Mouse (Mus musculus) G1E (cell line): ENCODE results near the gene Gm20532. TPM values are rescaled to one million over a fixed set of nuclear protein-coding genes. Genes with fewer than 3 reads are reported as not detected.
A peak's percentile ranks its signal among the peaks of the same experiment; 100 is the strongest.

Experiments
- ATAC-seq: 2 replicates; pipeline ENCODE4 v1.8.0; 2016; ENCODE audit warnings: mild to moderate bottlenecking; ENCODE audit not compliant: insufficient number of reproducible peaks, poor library complexity, low FRiP score, severe bottlenecking; ENCODE audit errors: extremely low read depth
- DNase-seq: peaks from one replicate; pipeline ENCODE4 v3.0.0; 2012; ENCODE audit warnings: low spot score
- H3K27me3 ChIP-seq: 2 replicates; pipeline ENCODE4 v1.6.1; 2012; ENCODE audit warnings: mild to moderate bottlenecking, low read length, inconsistent platforms; ENCODE audit not compliant: insufficient read depth
- H3K36me3 ChIP-seq: replicated peaks from 2 replicates; pipeline ENCODE3; 2012; ENCODE audit warnings: mild to moderate bottlenecking, inconsistent platforms
- H3K4me1 ChIP-seq: 2 replicates; pipeline ENCODE4 v1.6.1; 2012; ENCODE audit warnings: low read depth, low read length, inconsistent platforms, mixed read lengths; ENCODE audit not compliant: insufficient read depth
- H3K4me3 ChIP-seq: 2 replicates; pipeline ENCODE4 v1.5.1; 2012; ENCODE audit warnings: low read depth, mild to moderate bottlenecking, inconsistent platforms, low read length, moderate library complexity, mixed read lengths
- H3K9me3 ChIP-seq: replicated peaks from 2 replicates; pipeline ENCODE4 v1.6.1; 2012; ENCODE audit warnings: inconsistent platforms
- CTCF ChIP-seq: IDR thresholded peaks from 2 replicates; pipeline ENCODE4 v1.5.1; 2012; ENCODE audit warnings: low read depth, low read length, inconsistent platforms, mixed read lengths
- GATA1 ChIP-seq: IDR thresholded peaks from 2 replicates; pipeline ENCODE4 v1.6.1; 2012; ENCODE audit warnings: borderline replicate concordance, low read length, inconsistent platforms, mixed read lengths
- GATA2 ChIP-seq: IDR thresholded peaks from 2 replicates; pipeline ENCODE4 v1.6.1; 2012; ENCODE audit warnings: low read depth, low read length, inconsistent platforms, borderline replicate concordance
- POLR2AphosphoS5 ChIP-seq: IDR thresholded peaks from 2 replicates; pipeline ENCODE4 v1.6.1; 2012; ENCODE audit warnings: low read depth, low read length, inconsistent platforms; ENCODE audit not compliant: insufficient replicate concordance
- TAL1 ChIP-seq: conservative IDR thresholded peaks from 2 replicates; pipeline ENCODE4 v1.6.1; 2012; ENCODE audit warnings: low read depth, low read length, inconsistent platforms, mixed read lengths
- polyA plus RNA-seq: library from polyadenylated mRNA; stranded (reverse); fragments of >175 nt; gene quantifications from 2 replicates; pipeline ENCODE4 v1.2.3, GENCODE M21; 2012
- total RNA-seq, 2 experiments: library from RNA; stranded (forward) in 1 of 2; stranded (reverse) in 1 of 2; fragments of 200-1000 nt in 1 of 2; fragments of >200 nt in 1 of 2; fragmentation: Nextera tagmentation in 1 of 2; gene quantifications; 2 replicates each; pipeline ENCODE4 v1.2.3; 2014 to 2017

Gene Gm20532
- total and polyA plus RNA-seq, 3 experiments = not detected

- Histone ChIP-seq H3K4me1 (peaks cover 45% of the 10 kb centered on the region), H3K4me3 (no peak overlapping the region), H3K27me3 (peaks cover 8% of the 10 kb centered on the region; the same call in 1 of the 2 replicates), H3K9me3 (no peaks in the 10 kb centered on the region), H3K36me3 (peaks cover 92% of the 10 kb centered on the region)
- TF ChIP-seq CTCF (no peak), GATA1 (no peak), GATA2 (no peak), POLR2AphosphoS5 (no peak), TAL1 (no peak)
- DNase-seq = no peak
- no peak for ATAC-seq
Measured at GRCm38 (mm10) chr2:26590962-26591361, 4.5 kb downstream of the Gm20532 start.

GRCm38 (mm10) chr2:26591416-26591815 is 5.0 kb downstream of the Gm20532 start:
- Histone ChIP-seq H3K4me3 (no peak overlapping the region), H3K36me3 (peaks cover 93% of the 10 kb centered on the region), H3K4me1 (peaks cover 41% of the 10 kb centered on the region), H3K27me3 (peaks cover 10% of the 10 kb centered on the region; the same call in 1 of the 2 replicates), H3K9me3 (no peaks in the 10 kb centered on the region)
- TF ChIP-seq POLR2AphosphoS5 (no peak), CTCF (no peak), GATA1 (no peak), TAL1 (no peak), GATA2 (no peak)
- DNase-seq = no peak
- ATAC-seq = no peak

DNA sequence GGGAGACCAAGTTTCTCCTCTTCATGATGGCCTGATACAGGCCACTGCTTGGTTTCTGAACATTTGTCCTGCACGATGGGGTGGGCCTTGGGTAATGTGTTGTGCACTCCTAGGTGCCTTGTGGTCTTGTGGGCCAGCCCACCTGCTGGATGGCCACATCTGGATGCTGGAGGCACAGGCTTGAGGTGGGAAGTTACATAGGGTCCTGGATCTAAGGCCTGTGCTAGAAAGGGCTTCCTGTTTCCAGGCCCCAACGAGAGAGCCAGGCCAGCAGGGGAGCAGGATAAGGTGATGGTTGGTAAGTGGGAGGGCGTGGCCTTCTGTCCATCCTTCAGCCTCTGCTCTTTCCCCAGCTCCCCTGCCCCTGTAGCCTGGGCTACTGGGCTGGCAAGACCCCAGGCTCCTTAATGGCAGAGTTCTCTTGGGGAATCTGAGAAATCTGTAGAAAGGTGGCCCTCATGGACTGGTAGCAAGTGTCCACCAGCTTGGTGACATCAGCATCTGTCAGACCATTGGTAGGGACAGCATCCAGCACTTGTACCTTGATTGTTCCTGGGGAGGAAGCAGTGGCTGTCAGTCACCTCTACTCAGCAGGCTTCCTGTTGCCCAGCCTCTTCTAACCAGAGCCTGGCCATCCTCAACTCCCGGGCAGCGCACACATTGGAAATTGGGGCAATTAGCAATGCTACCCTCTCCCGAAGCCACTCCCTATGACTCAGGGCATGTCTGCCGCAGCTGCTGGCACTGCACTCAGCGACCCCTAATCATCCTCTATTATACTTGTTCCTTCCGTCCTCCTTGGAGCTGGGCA is 7.0 kb downstream of the Gm20532 start:
- Histone ChIP-seq H3K4me1 (peaks cover 22% of the 10 kb centered on the region), H3K36me3 (peaks cover 80% of the 10 kb centered on the region), H3K27me3 (peaks cover 17% of the 10 kb centered on the region), H3K9me3 (no peaks in the 10 kb centered on the region), H3K4me3 (no peak overlapping the region)
- TF ChIP-seq TAL1 (no peak), GATA2 (no peak), CTCF (no peak), GATA1 (no peak), POLR2AphosphoS5 (no peak; the same call in 1 of the 2 replicates)
- ATAC-seq = no peak
- no peak for DNase-seq

- peaks cover 18% of the 10 kb centered on the region; the same call in 1 of the 2 replicates for H3K4me1 ChIP-seq
- DNase-seq (peak; percentile 61), ATAC-seq (peak; percentile 34; the same call in 1 of the 2 replicates)
- TF ChIP-seq CTCF (peak; percentile 52; the same call in 1 of the 2 replicates), TAL1 (no peak), GATA1 (no peak), POLR2AphosphoS5 (no peak)
- peaks cover 74% of the 10 kb centered on the region for H3K36me3 ChIP-seq
- no peak overlapping the region for H3K4me3 ChIP-seq
- no peaks in the 10 kb centered on the region for H3K9me3 ChIP-seq
- H3K27me3 ChIP-seq = peaks cover 17% of the 10 kb centered on the region
Measured at GRCm38 (mm10) chr2:26594022-26594346, 7.5 kb downstream of the Gm20532 start.

DNA sequence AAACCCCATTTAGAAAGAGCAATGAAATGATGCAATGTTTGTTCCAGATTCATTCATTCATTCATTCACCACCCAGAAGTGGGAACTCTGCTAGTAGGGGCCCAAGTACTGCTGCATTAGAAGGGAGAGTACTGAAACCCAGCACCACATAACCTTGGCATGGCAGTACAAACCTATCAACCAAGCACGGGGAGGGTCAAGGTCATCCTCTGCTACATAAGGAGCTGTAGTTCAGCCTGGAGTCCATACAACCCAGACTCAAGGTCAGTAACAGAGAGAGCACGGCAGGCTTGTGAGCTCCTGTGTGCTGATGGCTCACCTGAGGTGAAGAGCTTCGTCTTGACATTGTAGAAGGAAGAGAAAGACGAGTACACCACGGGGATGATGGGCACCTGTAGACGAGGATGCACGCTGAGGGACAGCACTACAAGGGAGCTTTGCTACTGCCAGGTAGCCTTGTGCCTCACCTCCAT is 8.1 kb downstream of the Gm20532 start:
- Histone ChIP-seq H3K4me3 (no peak overlapping the region), H3K4me1 (peaks cover 15% of the 10 kb centered on the region; the same call in 1 of the 2 replicates), H3K27me3 (peaks cover 21% of the 10 kb centered on the region), H3K36me3 (peaks cover 69% of the 10 kb centered on the region), H3K9me3 (no peaks in the 10 kb centered on the region)
- ATAC-seq (no peak), DNase-seq (no peak)
- TF ChIP-seq POLR2AphosphoS5 (peak; percentile 77; the same call in 1 of the 2 replicates), CTCF (no peak)

GRCm38 (mm10) chr2:26594934-26595724 is 8.7 kb downstream of the Gm20532 start:
- no peak overlapping the region for H3K4me3 ChIP-seq
- TF ChIP-seq POLR2AphosphoS5 (peak; percentile 64; the same call in 1 of the 2 replicates), GATA1 (no peak), GATA2 (no peak)
- no peak for ATAC-seq
- H3K9me3 ChIP-seq = no peaks in the 10 kb centered on the region
- peaks cover 26% of the 10 kb centered on the region for H3K27me3 ChIP-seq
- H3K36me3 ChIP-seq = peaks cover 63% of the 10 kb centered on the region
- peaks cover 10% of the 10 kb centered on the region; the same call in 1 of the 2 replicates for H3K4me1 ChIP-seq
- DNase-seq = no peak
